Mouse (Mus musculus) liver, embryonic 11.5 days (tissue): Measurements from ENCODE around the gene Hmcn2. TPM values are rescaled to one million over a fixed set of nuclear protein-coding genes. Genes with fewer than 3 reads are reported as not detected.
A peak's percentile ranks its signal among the peaks of the same experiment; 100 is the strongest.

ENCODE experiments used
- ATAC-seq: fragments of 200-750 bp; cut with Nextera tagmentation; replicated peaks from 2 replicates; pipeline ENCODE4 v1.8.0; 2017; ENCODE audit warnings: moderate number of reproducible peaks, mild to moderate bottlenecking, moderate TSS enrichment, moderate library complexity; ENCODE audit not compliant: low FRiP score
- DNase-seq: peaks from one replicate; pipeline ENCODE4 v3.0.0-alpha.2; 2017; ENCODE audit warnings: low spot score
- H3K27ac ChIP-seq: fragments of 300-500 bp; sonication (generic); 2 replicates; pipeline ENCODE4 v1.5.1; 2014; ENCODE audit warnings: mild to moderate bottlenecking, low read depth, low read length, control low read depth
- H3K27me3 ChIP-seq: fragments of 300-500 bp; sonication (generic); replicated peaks from 2 replicates; pipeline ENCODE4 v1.6.1; 2014; ENCODE audit warnings: low read length, mixed read lengths; ENCODE audit not compliant: control insufficient read depth, insufficient read depth
- H3K36me3 ChIP-seq: fragments of 300-500 bp; sonication (generic); 2 replicates; pipeline ENCODE4 v1.6.1; 2014; ENCODE audit warnings: mild to moderate bottlenecking, low read length, moderate library complexity, mixed read lengths; ENCODE audit not compliant: control insufficient read depth, insufficient read depth
- H3K4me1 ChIP-seq: fragments of 300-500 bp; sonication (generic); replicated peaks from 2 replicates; pipeline ENCODE4 v1.6.1; 2014; ENCODE audit warnings: low read length, mixed read lengths; ENCODE audit not compliant: control insufficient read depth, insufficient read depth
- H3K4me2 ChIP-seq: fragments of 300-500 bp; sonication (generic); 2 replicates; pipeline ENCODE4 v1.6.1; 2014; ENCODE audit warnings: mild to moderate bottlenecking, control low read depth, moderate library complexity
- H3K4me3 ChIP-seq: fragments of 300-500 bp; sonication (generic); 2 replicates; pipeline ENCODE4 v1.5.1; 2014; ENCODE audit warnings: low read depth, low read length, control low read depth
- H3K9ac ChIP-seq: fragments of 300-500 bp; sonication (generic); 2 replicates; pipeline ENCODE4 v1.6.1; 2014; ENCODE audit warnings: low read depth, low read length, control low read depth
- H3K9me3 ChIP-seq: fragments of 300-500 bp; sonication (generic); 2 replicates; pipeline ENCODE4 v1.6.1; 2016; ENCODE audit warnings: low read length, inconsistent platforms, mixed read lengths; ENCODE audit not compliant: control insufficient read depth
- WGBS: fragments of 180-500 bp; shearing (Covaris S2); extraction: QIAGEN DNeasy Blood & Tissue Kit; methylation state at CpG from one replicate; pipeline ENCODE4 v1.1.7; 2014; 5-methylcytosine and 5-hydroxymethylcytosine counted together
- polyA plus RNA-seq: library from polyadenylated mRNA; unstranded; fragments of >200 nt; fragmentation: Nextera tagmentation; extraction: Ambion mirVana; gene quantifications from 2 replicates; pipeline ENCODE4 v1.2.1, GENCODE M21; 2014

Hmcn2 gene
- polyA plus RNA-seq, 1 experiment from 2014 or later, result 0.10 TPM

GRCm38 (mm10) chr2:31458989-31459936 is 145.0 kb downstream of the Hmcn2 start:
- H3K9me3 ChIP-seq, result no peaks in the 10 kb centered on the region
- no peak overlapping the region for H3K9ac ChIP-seq
- no peak overlapping the region for H3K27ac ChIP-seq
- H3K4me2 ChIP-seq, result peak overlapping the region; percentile 77
- H3K36me3 ChIP-seq, result no peaks in the 10 kb centered on the region
- no peak for ATAC-seq
- H3K4me3 ChIP-seq, result peak overlapping the region; percentile 45
- peaks cover 50% of the 10 kb centered on the region for H3K27me3 ChIP-seq
- 30% methylated on average over 16 of the region's 16 CpGs for WGBS
- no peak for DNase-seq
- H3K4me1 ChIP-seq, result peaks cover 18% of the 10 kb centered on the region

GRCm38 (mm10) chr2:31460025-31460571 is 145.9 kb downstream of the Hmcn2 start:
- H3K4me3 ChIP-seq, result peak overlapping the region; percentile 45
- ATAC-seq (peak; percentile 26; the same call in 1 of the 2 replicates), DNase-seq (peak; percentile 58)
- H3K9me3 ChIP-seq, result no peaks in the 10 kb centered on the region
- peaks cover 23% of the 10 kb centered on the region for H3K4me1 ChIP-seq
- H3K9ac ChIP-seq, result peak overlapping the region; percentile 50
- 2% methylated on average over 48 of the region's 48 CpGs for WGBS
- H3K27me3 ChIP-seq, result peaks cover 50% of the 10 kb centered on the region
- peak overlapping the region; percentile 77 for H3K4me2 ChIP-seq
- H3K27ac ChIP-seq, result peak overlapping the region; percentile 58; the same call in 1 of the 2 replicates
- no peaks in the 10 kb centered on the region for H3K36me3 ChIP-seq

GRCm38 (mm10) chr2:31460920-31461319 is 146.7 kb downstream of the Hmcn2 start:
- no peak for ATAC-seq
- no peak overlapping the region for H3K27ac ChIP-seq
- H3K4me3 ChIP-seq, result no peak overlapping the region
- WGBS, result 72% methylated on average over 7 of the region's 7 CpGs
- peaks cover 50% of the 10 kb centered on the region for H3K27me3 ChIP-seq
- no peaks in the 10 kb centered on the region for H3K36me3 ChIP-seq
- no peak overlapping the region for H3K4me2 ChIP-seq
- H3K4me1 ChIP-seq, result peaks cover 23% of the 10 kb centered on the region
- H3K9ac ChIP-seq, result no peak overlapping the region
- DNase-seq, result no peak
- H3K9me3 ChIP-seq, result no peaks in the 10 kb centered on the region

- H3K4me1 ChIP-seq, result peaks cover 23% of the 10 kb centered on the region
- DNase-seq (no peak), ATAC-seq (no peak)
- H3K27ac ChIP-seq, result no peak overlapping the region
- H3K36me3 ChIP-seq, result no peaks in the 10 kb centered on the region
- no peak overlapping the region for H3K4me3 ChIP-seq
- H3K9me3 ChIP-seq, result no peaks in the 10 kb centered on the region
- H3K4me2 ChIP-seq, result peak overlapping the region; percentile 28
- 19% methylated on average over 8 of the region's 8 CpGs for WGBS
- H3K9ac ChIP-seq, result no peak overlapping the region
- H3K27me3 ChIP-seq, result peaks cover 50% of the 10 kb centered on the region
Measured at GRCm38 (mm10) chr2:31462051-31462450, 147.8 kb downstream of the Hmcn2 start.

- H3K9ac ChIP-seq, result no peak overlapping the region
- H3K4me2 ChIP-seq, result no peak overlapping the region
- peaks cover 37% of the 10 kb centered on the region for H3K27me3 ChIP-seq
- DNase-seq (no peak), ATAC-seq (no peak)
- H3K36me3 ChIP-seq, result no peaks in the 10 kb centered on the region
- H3K4me1 ChIP-seq, result peaks cover 23% of the 10 kb centered on the region
- H3K4me3 ChIP-seq, result no peak overlapping the region
- H3K9me3 ChIP-seq, result no peaks in the 10 kb centered on the region
- 0 out of 2 replicates have a peak overlapping the region, but pooled peaks have one; percentile 57 for H3K27ac ChIP-seq
- WGBS, result 65% methylated on average over 7 of the region's 7 CpGs
Measured at GRCm38 (mm10) chr2:31463253-31463652, 149.0 kb downstream of the Hmcn2 start.

- no peak for DNase-seq
- ATAC-seq, result no peak
- peak overlapping the region; percentile 57 for H3K27ac ChIP-seq
- H3K4me3 ChIP-seq, result no peak overlapping the region
- no peaks in the 10 kb centered on the region for H3K36me3 ChIP-seq
- peaks cover 31% of the 10 kb centered on the region for H3K27me3 ChIP-seq
- no peak overlapping the region for H3K9ac ChIP-seq
- peaks cover 23% of the 10 kb centered on the region for H3K4me1 ChIP-seq
- peak overlapping the region; percentile 10; the same call in 1 of the 2 replicates for H3K4me2 ChIP-seq
- WGBS, result 39% methylated on average over 8 of the region's 8 CpGs
- H3K9me3 ChIP-seq, result no peaks in the 10 kb centered on the region
Measured at GRCm38 (mm10) chr2:31463696-31464528, 149.7 kb downstream of the Hmcn2 start.

- WGBS, result 58% methylated on average over 6 of the region's 6 CpGs
- DNase-seq, result no peak
- no peak overlapping the region for H3K4me3 ChIP-seq
- ATAC-seq, result peak; percentile 66; the same call in 1 of the 2 replicates
- no peaks in the 10 kb centered on the region for H3K9me3 ChIP-seq
- no peak overlapping the region for H3K4me2 ChIP-seq
- no peak overlapping the region for H3K9ac ChIP-seq
- H3K27me3 ChIP-seq, result peaks cover 30% of the 10 kb centered on the region
- H3K4me1 ChIP-seq, result peaks cover 23% of the 10 kb centered on the region
- peak overlapping the region; percentile 57; the same call in 1 of the 2 replicates for H3K27ac ChIP-seq
- H3K36me3 ChIP-seq, result no peaks in the 10 kb centered on the region
Measured at GRCm38 (mm10) chr2:31464529-31464910, 150.3 kb downstream of the Hmcn2 start.

GRCm38 (mm10) chr2:31467457-31467856 is 153.2 kb downstream of the Hmcn2 start:
- DNase-seq, result no peak
- ATAC-seq, result no peak
- no peak overlapping the region for H3K27ac ChIP-seq
- no peak overlapping the region for H3K4me3 ChIP-seq
- H3K4me2 ChIP-seq, result no peak overlapping the region
- no peaks in the 10 kb centered on the region for H3K36me3 ChIP-seq
- H3K27me3 ChIP-seq, result peaks cover 14% of the 10 kb centered on the region
- WGBS, result 74% methylated on average over 1 of the region's 1 CpGs
- H3K9ac ChIP-seq, result no peak overlapping the region
- no peaks in the 10 kb centered on the region for H3K9me3 ChIP-seq
- peaks cover 24% of the 10 kb centered on the region; the same call in 1 of the 2 replicates for H3K4me1 ChIP-seq
